Mouse (Mus musculus): ENCODE data around the gene Abca2.
A peak's percentile ranks its signal among the peaks of the same experiment; 100 is the strongest.

Abca2 gene

DNA sequence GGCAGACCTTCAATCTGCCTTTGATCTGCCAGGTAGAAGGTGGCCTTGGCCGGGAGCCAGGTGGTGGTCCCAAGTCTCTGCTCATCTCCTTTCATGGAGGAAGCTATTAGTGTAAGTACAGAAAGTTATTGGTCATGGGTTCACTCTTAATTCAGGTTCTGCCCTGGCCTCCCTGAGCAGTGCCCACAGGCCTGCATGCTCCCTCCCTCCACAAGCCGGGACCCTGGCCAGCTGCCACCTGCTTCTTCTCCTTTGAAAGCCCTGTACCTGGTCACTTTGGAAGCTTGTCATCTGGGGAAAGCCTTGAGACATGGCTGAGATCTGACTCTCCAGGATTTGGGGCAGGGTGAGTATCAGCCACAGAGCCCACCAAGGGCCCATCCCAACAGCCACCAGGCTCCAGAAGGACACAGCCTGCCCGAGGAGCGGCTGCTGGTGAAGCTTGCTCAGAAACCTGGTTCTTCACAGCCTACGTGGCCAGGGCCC is 65.0 kb downstream of the Abca2 start, which contains the start of gene Lcn12:
Lcn12 (minus strand) TSS at position 436 of the 486 bp plus-strand sequence.
- DNase-seq (ENCODE audit: low read depth, low spot score): no peak

DNA sequence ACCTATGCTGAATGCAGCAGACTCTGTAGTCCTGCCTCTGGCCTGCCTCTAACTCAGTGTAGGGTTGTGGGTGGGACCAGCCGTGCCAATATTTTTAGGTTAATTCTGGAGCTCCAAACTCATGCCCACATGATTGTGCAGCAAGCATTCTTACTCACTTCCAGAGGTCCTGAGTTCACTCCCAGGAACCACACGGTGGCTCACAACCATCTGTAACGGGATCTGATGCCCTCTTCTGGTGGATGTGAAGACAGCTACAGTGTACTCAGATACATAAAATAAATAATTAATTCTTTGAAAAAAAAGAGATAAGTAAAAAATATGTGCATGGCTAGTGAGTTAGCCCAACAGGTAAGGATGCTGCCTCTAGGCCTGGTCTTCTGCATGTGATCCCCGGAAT is 68.0 kb downstream of the Abca2 start:
- peak; percentile 16 for DNase-seq (ENCODE audit: low read depth, low spot score)
